Mouse (Mus musculus): ENCODE measurements at regions not wholly inside any gene's neighbourhood (a gene's known extent, or its start where the extent isn't known, plus 50 kb on each side); places are given as distances from the start of the nearest gene placed in this dataset.
"Not testable (repeated sequence)": the region's sequence is repeated elsewhere in the genome, so short reads cannot be mapped to it uniquely, and the experiment has no call there.

DNA sequence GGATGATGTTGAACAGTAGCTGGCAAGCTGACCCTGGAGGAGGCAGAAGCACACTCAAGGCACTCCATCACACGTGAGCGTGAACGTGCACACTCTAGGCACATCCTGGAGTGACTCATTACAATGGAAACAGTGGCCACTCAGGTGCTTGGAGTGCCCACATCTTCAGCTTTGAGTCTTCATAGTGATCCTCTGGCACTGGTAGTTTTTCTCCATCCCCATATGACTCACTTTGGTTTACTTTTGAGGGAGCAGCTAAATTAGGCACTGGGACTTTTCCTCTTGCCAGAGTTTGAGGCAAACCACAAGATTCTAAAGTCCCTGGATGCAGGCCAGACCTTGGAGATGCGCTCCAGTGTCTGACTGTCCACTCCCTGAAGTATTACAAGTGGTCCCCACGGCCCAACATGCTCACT lies 52.5 kb upstream of the Slc44a3 start:
- Histone ChIP-seq H3K9me3 (ENCODE audit: control insufficient read depth, insufficient read depth, low read depth, low read length) (no peaks in the 10 kb centered on the region), H3K27ac (ENCODE audit: insufficient read depth, low read depth, low read length, poor library complexity, severe bottlenecking) (no peak overlapping the region), H3K4me3 (ENCODE audit: insufficient read depth in 1 of 2, low read depth in 1 of 2, low read length in 2 of 2, poor library complexity in 1 of 2, severe bottlenecking in 1 of 2) (no peak overlapping the region), H3K9ac (ENCODE audit: insufficient read depth, low read depth, low read length, poor library complexity, severe bottlenecking) (no peak overlapping the region), H3K36me3 (ENCODE audit: control insufficient read depth, insufficient read depth, low read length, poor library complexity, severe bottlenecking) (no peaks in the 10 kb centered on the region), H3K4me1 (ENCODE audit: control insufficient read depth in 2 of 2, insufficient read depth in 2 of 2, low read length in 2 of 2, poor library complexity in 1 of 2) (peaks cover 3 to 27% of the 10 kb centered on the region in 2 experiments)
- no peak for DNase-seq (ENCODE audit: low read depth, low spot score)
- in situ Hi-C loops (cut with MboI; ENCODE audit: low sequenced_read_pairs in 2 of 2, unreplicated experiment in 2 of 2): no loop called here
- TF ChIP-seq ZNF384 (IDR thresholded peaks at IDR 0.05; ENCODE audit: low read depth, low read length): no peak
- TF ChIP-seq HCFC1 (IDR thresholded peaks at IDR 0.05; ENCODE audit: borderline replicate concordance, insufficient read depth, low read length): no peak
- no peak for TF ChIP-seq CHD2 (IDR thresholded peaks at IDR 0.05; ENCODE audit: low read depth, low read length)
- TF ChIP-seq MAFK (IDR thresholded peaks at IDR 0.05; ENCODE audit: insufficient read depth, low read depth, low read length): no peak
- no peak for TF ChIP-seq ZC3H11A (IDR thresholded peaks at IDR 0.05; ENCODE audit: borderline replicate concordance, low read depth, low read length)

DNA sequence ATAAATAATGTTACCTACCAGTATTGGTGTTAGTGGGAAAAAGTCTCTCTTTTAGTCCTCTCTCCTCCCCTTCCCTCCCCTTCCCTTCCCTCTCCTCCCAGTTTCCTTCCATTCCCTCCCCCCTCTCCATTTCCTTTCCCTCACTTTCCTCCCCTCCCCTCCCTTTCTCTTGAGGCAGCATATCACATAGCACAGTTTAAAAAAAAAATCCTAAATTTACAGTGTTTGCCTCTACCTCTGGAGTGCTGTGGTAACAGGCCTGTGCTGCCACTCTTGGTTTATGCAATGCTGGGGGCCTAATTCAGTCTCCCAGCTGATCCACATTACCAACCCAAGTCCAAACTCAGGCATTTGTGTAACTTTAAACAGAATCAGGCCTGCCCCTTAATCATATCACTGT lies 52.1 kb upstream of the Slc44a3 start:
- H3K9ac ChIP-seq (ENCODE audit: insufficient read depth, low read depth, low read length, poor library complexity, severe bottlenecking): no peak overlapping the region
- H3K9me3 ChIP-seq (ENCODE audit: control insufficient read depth, insufficient read depth, low read depth, low read length): no peaks in the 10 kb centered on the region
- in situ Hi-C loops (cut with MboI; ENCODE audit: low sequenced_read_pairs in 2 of 2, unreplicated experiment in 2 of 2): no loop called here
- H3K36me3 ChIP-seq (ENCODE audit: control insufficient read depth, insufficient read depth, low read length, poor library complexity, severe bottlenecking): no peaks in the 10 kb centered on the region
- H3K27ac ChIP-seq (ENCODE audit: insufficient read depth, low read depth, low read length, poor library complexity, severe bottlenecking): no peak overlapping the region; the same call in 1 of the 2 replicates
- TF ChIP-seq CHD2 (IDR thresholded peaks at IDR 0.05; ENCODE audit: low read depth, low read length): no peak
- TF ChIP-seq MAFK (IDR thresholded peaks at IDR 0.05; ENCODE audit: insufficient read depth, low read depth, low read length): no peak
- no peak for TF ChIP-seq HCFC1 (IDR thresholded peaks at IDR 0.05; ENCODE audit: borderline replicate concordance, insufficient read depth, low read length)
- no peak for TF ChIP-seq ZC3H11A (IDR thresholded peaks at IDR 0.05; ENCODE audit: borderline replicate concordance, low read depth, low read length)
- TF ChIP-seq ZNF384 (IDR thresholded peaks at IDR 0.05; ENCODE audit: low read depth, low read length): no peak
- H3K4me1 ChIP-seq (ENCODE audit: control insufficient read depth in 2 of 2, insufficient read depth in 2 of 2, low read length in 2 of 2, poor library complexity in 1 of 2): peaks cover 7 to 30% of the 10 kb centered on the region in 2 experiments
- no peak for DNase-seq (ENCODE audit: low read depth, low spot score)
- no peak overlapping the region for H3K4me3 ChIP-seq (ENCODE audit: insufficient read depth in 1 of 2, low read depth in 1 of 2, low read length in 2 of 2, poor library complexity in 1 of 2, severe bottlenecking in 1 of 2)

DNA sequence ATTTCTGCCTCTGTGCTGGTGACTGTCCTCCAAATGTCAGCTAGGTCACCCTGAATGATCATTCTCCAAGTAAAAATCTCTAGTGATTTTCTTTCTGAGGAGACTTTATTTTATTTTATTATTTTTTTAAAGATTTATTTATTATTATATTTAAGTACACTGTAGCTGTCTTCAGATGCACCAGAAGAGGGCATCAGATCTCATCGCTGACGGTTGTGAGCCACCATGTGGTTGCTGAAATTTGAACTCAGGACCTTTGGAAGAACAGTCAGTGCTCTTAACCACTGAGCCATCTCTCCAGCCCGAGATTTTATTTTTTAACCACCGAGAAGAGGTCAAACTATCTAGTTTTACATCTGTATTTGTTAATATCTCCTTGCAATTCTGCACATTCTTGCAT lies 50.5 kb upstream of the Slc44a3 start:
- DNase-seq (ENCODE audit: low read depth, low spot score); H3K9ac ChIP-seq (ENCODE audit: insufficient read depth, low read depth, low read length, poor library complexity, severe bottlenecking); H3K36me3 ChIP-seq (ENCODE audit: control insufficient read depth, insufficient read depth, low read length, poor library complexity, severe bottlenecking); in situ Hi-C loops (cut with MboI; ENCODE audit: low sequenced_read_pairs in 2 of 2, unreplicated experiment in 2 of 2); H3K27ac ChIP-seq (ENCODE audit: insufficient read depth, low read depth, low read length, poor library complexity, severe bottlenecking); H3K4me3 ChIP-seq (ENCODE audit: insufficient read depth in 1 of 2, low read depth in 1 of 2, low read length in 2 of 2, poor library complexity in 1 of 2, severe bottlenecking in 1 of 2); H3K9me3 ChIP-seq (ENCODE audit: control insufficient read depth, insufficient read depth, low read depth, low read length): not testable (repeated sequence)
- H3K4me1 ChIP-seq (ENCODE audit: control insufficient read depth in 2 of 2, insufficient read depth in 2 of 2, low read length in 2 of 2, poor library complexity in 1 of 2): peaks cover 12 to 22% of the 10 kb centered on the region in 2 experiments

All from ES-E14 (cell line).